12 mouse cellular contexts compared by ENCODE assay signal in the genomic region with DNA sequence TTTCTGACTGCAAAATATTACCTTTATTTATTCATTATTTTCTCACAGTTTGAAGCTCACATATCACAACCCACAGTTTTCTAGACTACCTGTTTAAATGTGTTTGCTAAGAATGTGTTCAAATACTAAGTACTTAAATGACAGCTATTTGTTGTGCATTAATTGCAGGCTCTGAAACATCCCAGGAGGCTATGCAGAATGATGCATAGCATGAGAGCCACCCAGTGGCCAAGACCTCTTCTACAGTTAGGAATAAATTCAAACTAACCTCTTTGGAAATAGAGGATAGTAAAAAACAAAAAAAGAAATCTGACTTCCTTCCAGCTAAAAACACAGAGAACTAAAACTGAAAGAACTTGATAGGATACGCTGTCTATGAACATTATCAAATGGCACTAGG. TPM values are rescaled to one million over a fixed set of nuclear protein-coding genes. Genes with fewer than 3 reads are reported as not detected.
DNase-seq lines count a peak whose midpoint lies in the region; ATAC-seq and TF ChIP-seq lines count a peak whose summit lies in the region.
"Had no signal": no experiment of that assay in that cellular context is flagged by ENCODE, and none has a peak within 500 bp of the region (broad histone marks: within the 10 kb centered on the region; RNA-seq: fewer than 3 reads in every experiment).

No protein-coding gene starts in this region.

- WGBS in midbrain, embryonic 14.5 days = 54% methylated on average over 1 of the region's 1 CpGs

- H3K27me3 ChIP-seq in midbrain, embryonic 14.5 days (ENCODE audit: control insufficient read depth, insufficient read depth, low read length) = no peaks in the 10 kb centered on the region
- H3K27me3 ChIP-seq: megakaryocyte, embryonic 14.5 days had no signal

- intact Hi-C loops in left cerebral cortex, adult 2 months (cut with DNase I) = loop anchor here (1.0 to 5.0 kb wide), 2 partner anchors 103 to 805 kb away; no protein-coding TSS in a partner anchor

- ATAC-seq in frontal cortex, adult (ENCODE audit: low TSS enrichment) = peak; percentile 77; the same call in 1 of the 2 replicates
- peak; percentile 55; the same call in 1 of the 2 replicates for ATAC-seq in midbrain, embryonic 14.5 days (ENCODE audit: low FRiP score, low TSS enrichment)
- ATAC-seq in granulocyte monocyte progenitor cell, adult 5-6 weeks (replicated peaks; ENCODE audit: poor library complexity, severe bottlenecking) = no peak
- ATAC-seq: CD4-positive, CD25-positive, alpha-beta regulatory T cell, adult 4 months had no signal

- H3K9me3 ChIP-seq in midbrain, embryonic 14.5 days (ENCODE audit: control insufficient read depth, low read length) = no peaks in the 10 kb centered on the region
- H3K9me3 ChIP-seq: megakaryocyte, embryonic 14.5 days had no signal

- H3K4me2 ChIP-seq in midbrain, embryonic 14.5 days (ENCODE audit: low read length) = no peak overlapping the region

- no peaks in the 10 kb centered on the region for H3K36me3 ChIP-seq in midbrain, embryonic 14.5 days (ENCODE audit: control insufficient read depth, insufficient read depth, low read length)

- no peak for DNase-seq in frontal cortex, postnatal 14 days (ENCODE audit: low spot score in 2 of 2)
- peak in 1 of 2 experiments; percentile 35 for DNase-seq in left cerebral cortex, adult 2 months (ENCODE audit: extremely low spot score in 1 of 2, low spot score in 2 of 2)
- DNase-seq in left cerebral cortex, adult 11 months (ENCODE audit: low spot score) = no peak
- DNase-seq in ZHBTc4 (ENCODE audit: low read depth, low spot score) = peak; percentile 9
- peak; percentile 82 for DNase-seq in midbrain, embryonic 14.5 days
- DNase-seq in adrenal gland, adult 18-20 months (ENCODE audit: low spot score in 2 of 2) = no peak
- DNase-seq: gastrocnemius, postnatal 36 days had no signal

- no peak overlapping the region for H3K4me3 ChIP-seq in left cerebral cortex, adult 2 months
- H3K4me3 ChIP-seq in midbrain, embryonic 14.5 days (replicated peaks; ENCODE audit: low read depth, low read length) = no peak overlapping the region
- H3K4me3 ChIP-seq: megakaryocyte, embryonic 14.5 days had no signal

- peak; percentile 75 for TF ChIP-seq CTCF in left cerebral cortex, adult 2 months (IDR thresholded peaks at IDR 0.05)

- no peaks in the 10 kb centered on the region for H3K4me1 ChIP-seq in midbrain, embryonic 14.5 days (ENCODE audit: control insufficient read depth, insufficient read depth, low read length)
- H3K4me1 ChIP-seq: megakaryocyte, embryonic 14.5 days had no signal

- no peak overlapping the region for H3K9ac ChIP-seq in midbrain, embryonic 14.5 days (replicated peaks; ENCODE audit: low read length)

- H3K27ac ChIP-seq in left cerebral cortex, adult 2 months = no peak overlapping the region
- H3K27ac ChIP-seq in midbrain, embryonic 14.5 days (replicated peaks; ENCODE audit: low read depth, low read length) = no peak overlapping the region

RNA-seq across cellular contexts. Expression of gene Olfr148, which starts 1.5 kb away (rescaled TPM):
- not detected for total RNA-seq in left cerebral cortex, adult 2 months (2021)
- not detected in 2 replicates for polyA plus RNA-seq in midbrain, embryonic 14.5 days (2014; fragmentation: Nextera tagmentation; extraction: Ambion mirVana)
- total RNA-seq in adrenal gland, adult 18-20 months (2021) = not detected
- total RNA-seq in granulocyte monocyte progenitor cell, adult 5-6 weeks (2014; fragmentation: Nextera tagmentation) = not detected in 2 replicates
- total RNA-seq in granulocyte monocyte progenitor cell, adult 5-6 weeks (2017) = not detected in 2 replicates
- total RNA-seq: gastrocnemius, postnatal 36 days; layer of hippocampus, adult 8-10 months had no signal
- polyA plus RNA-seq: CD4-positive, CD25-positive, alpha-beta regulatory T cell, adult 4 months had no signal

RNA-seq across cellular contexts. Expression of gene AW551984, which starts 7.8 kb away (rescaled TPM):
- 1 to 10 TPM; 4.5 to 9.2 TPM for total RNA-seq in left cerebral cortex, adult 2 months (2021)
- 127 and 131 TPM in 2 replicates for polyA plus RNA-seq in midbrain, embryonic 14.5 days (2014; fragmentation: Nextera tagmentation; extraction: Ambion mirVana)
- 10 to 100 TPM in 1 of 2 experiments, 1 to 10 TPM in 1; 9.6 to 10.9 TPM for total RNA-seq in adrenal gland, adult 18-20 months (2021)
- not detected in 2 replicates for total RNA-seq in granulocyte monocyte progenitor cell, adult 5-6 weeks (2014; fragmentation: Nextera tagmentation)
- total RNA-seq in granulocyte monocyte progenitor cell, adult 5-6 weeks (2017) = not detected in 2 replicates
- polyA plus RNA-seq: CD4-positive, CD25-positive, alpha-beta regulatory T cell, adult 4 months had no signal

RNA-seq across cellular contexts. Expression of gene Olfr960, which starts 9.2 kb away (rescaled TPM):
- total RNA-seq in left cerebral cortex, adult 2 months (2021) = not detected
- not detected in 2 replicates for polyA plus RNA-seq in midbrain, embryonic 14.5 days (2014; fragmentation: Nextera tagmentation; extraction: Ambion mirVana)
- total RNA-seq in adrenal gland, adult 18-20 months (2021) = not detected
- total RNA-seq in granulocyte monocyte progenitor cell, adult 5-6 weeks (2014; fragmentation: Nextera tagmentation) = not detected in 2 replicates
- not detected in 2 replicates for total RNA-seq in granulocyte monocyte progenitor cell, adult 5-6 weeks (2017)
- total RNA-seq: gastrocnemius, postnatal 36 days; layer of hippocampus, adult 8-10 months had no signal
- polyA plus RNA-seq: CD4-positive, CD25-positive, alpha-beta regulatory T cell, adult 4 months had no signal

RNA-seq across cellular contexts. Expression of gene Olfr961, which starts 32.9 kb away (rescaled TPM):
- total RNA-seq in left cerebral cortex, adult 2 months (2021) = not detected
- polyA plus RNA-seq in midbrain, embryonic 14.5 days (2014; fragmentation: Nextera tagmentation; extraction: Ambion mirVana) = not detected in 2 replicates
- not detected for total RNA-seq in adrenal gland, adult 18-20 months (2021)
- total RNA-seq in granulocyte monocyte progenitor cell, adult 5-6 weeks (2014; fragmentation: Nextera tagmentation) = not detected in 2 replicates
- not detected in 2 replicates for total RNA-seq in granulocyte monocyte progenitor cell, adult 5-6 weeks (2017)
- total RNA-seq: gastrocnemius, postnatal 36 days; layer of hippocampus, adult 8-10 months had no signal
- polyA plus RNA-seq: CD4-positive, CD25-positive, alpha-beta regulatory T cell, adult 4 months had no signal

RNA-seq across cellular contexts. Expression of gene Olfr959, which starts 36.6 kb away (rescaled TPM):
- total RNA-seq in left cerebral cortex, adult 2 months (2021) = not detected
- not detected in 2 replicates for polyA plus RNA-seq in midbrain, embryonic 14.5 days (2014; fragmentation: Nextera tagmentation; extraction: Ambion mirVana)
- not detected for total RNA-seq in adrenal gland, adult 18-20 months (2021)
- not detected in 2 replicates for total RNA-seq in granulocyte monocyte progenitor cell, adult 5-6 weeks (2014; fragmentation: Nextera tagmentation)
- not detected in 2 replicates for total RNA-seq in granulocyte monocyte progenitor cell, adult 5-6 weeks (2017)
- total RNA-seq: gastrocnemius, postnatal 36 days; layer of hippocampus, adult 8-10 months had no signal
- polyA plus RNA-seq: CD4-positive, CD25-positive, alpha-beta regulatory T cell, adult 4 months had no signal

Comparison
In these comparisons a context has a peak if more than half of its experiments do, and no peak if none do; other contexts are left out.
1. DNase-seq: peak in ZHBTc4 (single experiment) and midbrain, embryonic 14.5 days (single experiment); none in frontal cortex, postnatal 14 days (0 of 2), left cerebral cortex, adult 11 months (single experiment) and adrenal gland, adult 18-20 months (0 of 2).
2. RNA of gene AW551984, which starts 7.8 kb away (total RNA-seq): 9.6 to 10.9 TPM in adrenal gland, adult 18-20 months and 4.5 to 9.2 TPM in left cerebral cortex, adult 2 months; not detected in granulocyte monocyte progenitor cell, adult 5-6 weeks; every median in the first group is over 4 times any median in the second.